Mouse (Mus musculus) lung, embryonic 14.5 days (tissue): ENCODE results near the gene Zfp664. TPM values are rescaled to one million over a fixed set of nuclear protein-coding genes. Genes with fewer than 3 reads are reported as not detected.

Source experiments
- ATAC-seq: fragments of 200-750 bp; cut with Nextera tagmentation; 2 replicates; pipeline ENCODE4 v1.8.0; 2017; ENCODE audit warnings: mild to moderate bottlenecking, moderate TSS enrichment, moderate library complexity; ENCODE audit not compliant: insufficient read depth
- DNase-seq: peaks from one replicate; pipeline ENCODE4 v3.0.0-alpha.2; 2015
- H3K27ac ChIP-seq: fragments of 300-500 bp; sonication (generic); 2 replicates; pipeline ENCODE4 v1.5.1; 2014; ENCODE audit warnings: low read depth, mild to moderate bottlenecking, moderate library complexity
- H3K27me3 ChIP-seq: fragments of 300-500 bp; sonication (generic); 2 replicates; pipeline ENCODE4 v1.6.1; 2014; ENCODE audit warnings: low read length, control low read depth; ENCODE audit not compliant: insufficient read depth
- H3K36me3 ChIP-seq: fragments of 300-500 bp; sonication (generic); 2 replicates; pipeline ENCODE4 v1.6.1; 2014; ENCODE audit warnings: control low read depth; ENCODE audit not compliant: insufficient read depth
- H3K4me1 ChIP-seq: fragments of 300-500 bp; sonication (generic); 2 replicates; pipeline ENCODE4 v1.6.1; 2014; ENCODE audit warnings: antibody characterized with exemption, control low read depth; ENCODE audit not compliant: insufficient read depth
- H3K4me2 ChIP-seq: fragments of 300-500 bp; sonication (generic); 2 replicates; pipeline ENCODE4 v1.6.1; 2014; ENCODE audit warnings: mild to moderate bottlenecking
- H3K4me3 ChIP-seq: fragments of 300-500 bp; sonication (generic); 2 replicates; pipeline ENCODE4 v1.5.1; 2014; ENCODE audit warnings: low read depth, low read length
- H3K9ac ChIP-seq: fragments of 300-500 bp; sonication (generic); 2 replicates; pipeline ENCODE4 v1.6.1; 2014
- H3K9me3 ChIP-seq: fragments of 300-500 bp; sonication (generic); 2 replicates; pipeline ENCODE4 v1.6.1; 2016; ENCODE audit warnings: low read depth, low read length, control low read depth
- CTCF ChIP-seq: IDR thresholded peaks from 2 replicates; pipeline ENCODE4 v1.5.1; 2016; ENCODE audit warnings: antibody characterized with exemption, low read depth
- WGBS: fragments of 180-500 bp; shearing (Covaris S2); extraction: QIAGEN DNeasy Blood & Tissue Kit; methylation state at CpG from one replicate; pipeline ENCODE4 v1.1.7; 2014; 5-methylcytosine and 5-hydroxymethylcytosine counted together
- polyA plus RNA-seq: library from polyadenylated mRNA; unstranded; fragments of >200 nt; fragmentation: Nextera tagmentation; extraction: Ambion mirVana; gene quantifications from 2 replicates; pipeline ENCODE4 v1.2.1, GENCODE M21; 2014

Gene Zfp664
- polyA plus RNA-seq, 1 experiment from 2014 or later: 98.9 TPM

GRCm38 (mm10) chr5:124891921-124892370, 29.5 kb downstream of the Zfp664 start:
- ATAC-seq (no peak), DNase-seq (no peak)
- Histone ChIP-seq H3K9me3 (no peaks in the 10 kb centered on the region), H3K4me1 (no peaks in the 10 kb centered on the region), H3K4me2 (no peak overlapping the region), H3K27ac (no peak overlapping the region), H3K9ac (no peak overlapping the region), H3K36me3 (peaks cover 25% of the 10 kb centered on the region), H3K4me3 (no peak overlapping the region), H3K27me3 (no peaks in the 10 kb centered on the region)
- no peak for TF ChIP-seq CTCF
- WGBS: 35% methylated on average over 3 of the region's 3 CpGs

GRCm38 (mm10) chr5:124896135-124896534, 33.6 kb downstream of the Zfp664 start:
- Histone ChIP-seq H3K4me2 (no peak overlapping the region), H3K9ac (peak overlapping the region; percentile 9; the same call in 1 of the 2 replicates), H3K36me3 (no peaks in the 10 kb centered on the region), H3K27ac (no peak overlapping the region), H3K4me1 (peaks cover 7% of the 10 kb centered on the region; the same call in 1 of the 2 replicates), H3K9me3 (no peaks in the 10 kb centered on the region), H3K27me3 (no peaks in the 10 kb centered on the region), H3K4me3 (no peak overlapping the region)
- peak; percentile 70 for DNase-seq
- 40% methylated on average over 8 of the region's 8 CpGs for WGBS
- no peak for TF ChIP-seq CTCF
- ATAC-seq: 0 out of 2 replicates have a peak, but pooled peaks have one; percentile 43

GRCm38 (mm10) chr5:124899945-124900631, 37.6 kb downstream of the Zfp664 start:
- ATAC-seq: peak; percentile 68
- Histone ChIP-seq H3K27me3 (no peaks in the 10 kb centered on the region), H3K27ac (no peak overlapping the region), H3K4me1 (peaks cover 7% of the 10 kb centered on the region; the same call in 1 of the 2 replicates), H3K36me3 (no peaks in the 10 kb centered on the region), H3K9me3 (no peaks in the 10 kb centered on the region), H3K4me3 (0 out of 2 replicates have a peak overlapping the region, but pooled peaks have one; percentile 0), H3K9ac (no peak overlapping the region), H3K4me2 (peak overlapping the region; percentile 54)
- peak; percentile 95 for DNase-seq
- peak; percentile 99 for TF ChIP-seq CTCF
- WGBS: 17% methylated on average over 20 of the region's 20 CpGs

GRCm38 (mm10) chr5:124900738-124901490, 38.4 kb downstream of the Zfp664 start:
- no peak for DNase-seq
- H3K4me2 ChIP-seq: peak overlapping the region; percentile 54; the same call in 1 of the 2 replicates
- no peak overlapping the region for H3K4me3 ChIP-seq
- H3K9me3 ChIP-seq: no peaks in the 10 kb centered on the region
- H3K4me1 ChIP-seq: peaks cover 7% of the 10 kb centered on the region; the same call in 1 of the 2 replicates
- no peak overlapping the region for H3K9ac ChIP-seq
- H3K27me3 ChIP-seq: no peaks in the 10 kb centered on the region
- 55% methylated on average over 19 of the region's 19 CpGs for WGBS
- no peak for ATAC-seq
- no peak; the same call in 1 of the 2 replicates for TF ChIP-seq CTCF
- no peak overlapping the region for H3K27ac ChIP-seq
- H3K36me3 ChIP-seq: no peaks in the 10 kb centered on the region

- Histone ChIP-seq H3K4me3 (no peak overlapping the region), H3K9ac (no peak overlapping the region), H3K9me3 (no peaks in the 10 kb centered on the region), H3K4me1 (peaks cover 7% of the 10 kb centered on the region; the same call in 1 of the 2 replicates), H3K27ac (no peak overlapping the region), H3K4me2 (no peak overlapping the region), H3K27me3 (no peaks in the 10 kb centered on the region), H3K36me3 (no peaks in the 10 kb centered on the region)
- WGBS: 81% methylated on average over 6 of the region's 6 CpGs
- TF ChIP-seq CTCF: no peak
- ATAC-seq (no peak), DNase-seq (no peak)
These were observed 39.2 kb downstream of the Zfp664 start for GRCm38 (mm10) chr5:124901675-124902074.

GRCm38 (mm10) chr5:124902195-124902594, 39.7 kb downstream of the Zfp664 start:
- Histone ChIP-seq H3K9ac (no peak overlapping the region), H3K4me1 (peaks cover 7% of the 10 kb centered on the region; the same call in 1 of the 2 replicates), H3K27me3 (no peaks in the 10 kb centered on the region), H3K9me3 (no peaks in the 10 kb centered on the region), H3K36me3 (no peaks in the 10 kb centered on the region), H3K4me3 (no peak overlapping the region), H3K4me2 (no peak overlapping the region), H3K27ac (no peak overlapping the region)
- no peak for TF ChIP-seq CTCF
- no peak for DNase-seq
- ATAC-seq: no peak
- 78% methylated on average over 10 of the region's 10 CpGs for WGBS

GRCm38 (mm10) chr5:124903852-124904251, 41.4 kb downstream of the Zfp664 start:
- H3K36me3 ChIP-seq: no peaks in the 10 kb centered on the region
- no peak for TF ChIP-seq CTCF
- DNase-seq: no peak
- no peak overlapping the region for H3K4me2 ChIP-seq
- 80% methylated on average over 4 of the region's 4 CpGs for WGBS
- H3K9me3 ChIP-seq: no peaks in the 10 kb centered on the region
- H3K27ac ChIP-seq: no peak overlapping the region
- no peak overlapping the region for H3K9ac ChIP-seq
- no peaks in the 10 kb centered on the region for H3K27me3 ChIP-seq
- no peak overlapping the region for H3K4me3 ChIP-seq
- ATAC-seq: no peak
- H3K4me1 ChIP-seq: peaks cover 7% of the 10 kb centered on the region; the same call in 1 of the 2 replicates
